Mouse (Mus musculus) ES-E14 (cell line): ENCODE measurements around the gene 1700102P08Rik. TPM values are rescaled to one million over a fixed set of nuclear protein-coding genes. Genes with fewer than 3 reads are reported as not detected.

Source experiments
- DNase-seq: peaks from one replicate; pipeline ENCODE4 v3.0.0-alpha.2; 2013; ENCODE audit warnings: low read depth, low spot score
- H3K27ac ChIP-seq: 2 replicates; pipeline ENCODE4 v1.5.1; 2012; ENCODE audit warnings: low read depth, mild to moderate bottlenecking, low read length, moderate library complexity, mixed read lengths; ENCODE audit not compliant: poor library complexity, insufficient read depth, severe bottlenecking
- H3K36me3 ChIP-seq: 2 replicates; pipeline ENCODE4 v1.6.1; 2012; ENCODE audit warnings: mild to moderate bottlenecking, low read length, moderate library complexity, mixed read lengths; ENCODE audit not compliant: control insufficient read depth, poor library complexity, insufficient read depth, severe bottlenecking
- H3K4me1 ChIP-seq, 2 experiments: fragments of 150-350 bp in 1 of 2; sonication (generic) in 1 of 2; 2 replicates each; pipeline ENCODE4 v1.6.1; 2012; ENCODE audit warnings: low read length in 2 of 2, mild to moderate bottlenecking in 1 of 2, mixed read lengths in 1 of 2; ENCODE audit not compliant: control insufficient read depth in 2 of 2, insufficient read depth in 2 of 2, poor library complexity in 1 of 2
- H3K4me3 ChIP-seq, 2 experiments: fragments of 150-350 bp in 1 of 2; sonication (generic) in 1 of 2; 2 replicates each; pipeline ENCODE4 v1.5.1; 2012; ENCODE audit warnings: low read length in 2 of 2, low read depth in 1 of 2, mild to moderate bottlenecking in 1 of 2, mixed read lengths in 1 of 2; ENCODE audit not compliant: insufficient read depth in 1 of 2, poor library complexity in 1 of 2, severe bottlenecking in 1 of 2
- H3K9ac ChIP-seq: 2 replicates; pipeline ENCODE4 v1.6.1; 2012; ENCODE audit warnings: low read depth, mild to moderate bottlenecking, low read length, mixed read lengths; ENCODE audit not compliant: poor library complexity, insufficient read depth, severe bottlenecking
- H3K9me3 ChIP-seq: fragments of 150-350 bp; sonication (generic); 2 replicates; pipeline ENCODE4 v1.6.1; 2012; ENCODE audit warnings: low read depth, mild to moderate bottlenecking, low read length; ENCODE audit not compliant: control insufficient read depth, insufficient read depth
- CHD2 ChIP-seq: IDR thresholded peaks from 2 replicates; pipeline ENCODE4 v1.6.1; 2014; ENCODE audit warnings: mild to moderate bottlenecking, low read depth, low read length, inconsistent platforms
- HCFC1 ChIP-seq: IDR thresholded peaks from 2 replicates; pipeline ENCODE4 v1.6.1; 2012; ENCODE audit warnings: low read length, inconsistent platforms, borderline replicate concordance; ENCODE audit not compliant: insufficient read depth
- MAFK ChIP-seq: IDR thresholded peaks from 2 replicates; pipeline ENCODE4 v1.6.1; 2014; ENCODE audit warnings: mild to moderate bottlenecking, low read depth, low read length, inconsistent platforms; ENCODE audit not compliant: insufficient read depth
- ZC3H11A ChIP-seq: IDR thresholded peaks from 2 replicates; pipeline ENCODE4 v1.6.1; 2012; ENCODE audit warnings: low read depth, mild to moderate bottlenecking, inconsistent platforms, low read length, borderline replicate concordance
- ZNF384 ChIP-seq: IDR thresholded peaks from 2 replicates; pipeline ENCODE4 v1.6.1; 2012; ENCODE audit warnings: low read depth, low read length, inconsistent platforms
- in situ Hi-C, 2 experiments: fragments of 600-800 bp; cut with MboI; formaldehyde crosslinking; loops; one replicate each; pipeline ENCODE4 v1.15.1; 2025; ENCODE audit warnings: low sequenced_read_pairs in 2 of 2, inconsistent platforms in 1 of 2; ENCODE audit not compliant: unreplicated experiment in 2 of 2
- total RNA-seq: library from RNA; depleted of rRNA; stranded (reverse); fragments of 300-350 nt; gene quantifications from 2 replicates; pipeline ENCODE4 v1.2.3, GENCODE M21; 2012

Gene 1700102P08Rik
- total RNA-seq, 1 experiment = 1.5 TPM

GRCm38 (mm10) chr9:108388601-108389000, 4.0 kb upstream of the 1700102P08Rik start:
- Histone ChIP-seq H3K9me3 (no peaks in the 10 kb centered on the region), H3K4me1 (peaks cover 2 to 18% of the 10 kb centered on the region in 2 experiments; a peak in 3 of 4 replicates), H3K36me3 (peaks cover 21% of the 10 kb centered on the region), H3K27ac (no peak overlapping the region), H3K9ac (no peak overlapping the region), H3K4me3 (no peak overlapping the region)
- no peak for DNase-seq
- no peak for TF ChIP-seq MAFK
- no peak for TF ChIP-seq HCFC1
- TF ChIP-seq ZNF384 = no peak
- no peak for TF ChIP-seq ZC3H11A
- no peak for TF ChIP-seq CHD2
- in situ Hi-C loops = no loop called here

DNA sequence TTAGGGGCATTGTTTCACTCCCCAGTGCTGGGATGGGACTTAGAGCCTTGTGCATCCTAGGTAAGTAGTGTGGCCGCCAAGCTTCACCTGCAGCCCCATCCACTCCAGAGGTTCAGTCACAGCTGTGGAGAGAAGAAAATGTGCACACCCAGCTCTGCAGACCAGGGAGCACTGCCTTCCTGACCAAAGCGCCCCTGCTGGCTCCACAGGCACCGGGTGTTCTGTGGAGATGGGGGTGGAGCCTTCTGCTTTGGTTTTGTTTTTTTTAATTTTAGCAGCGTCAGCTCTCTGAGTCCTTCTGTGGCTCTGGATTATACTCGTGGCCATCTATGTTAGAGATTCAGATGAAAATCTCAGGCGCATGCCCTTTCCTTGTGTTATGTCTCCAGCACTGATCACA, 3.4 kb upstream of the 1700102P08Rik start:
- no peak overlapping the region for H3K4me3 ChIP-seq
- peaks cover 19% of the 10 kb centered on the region for H3K36me3 ChIP-seq
- no peak overlapping the region for H3K27ac ChIP-seq
- peaks cover 2 to 17% of the 10 kb centered on the region in 2 experiments; a peak in 3 of 4 replicates for H3K4me1 ChIP-seq
- no peak overlapping the region for H3K9ac ChIP-seq
- TF ChIP-seq ZC3H11A = no peak
- TF ChIP-seq HCFC1 = no peak
- TF ChIP-seq CHD2 = no peak
- no peak for TF ChIP-seq MAFK
- H3K9me3 ChIP-seq = no peaks in the 10 kb centered on the region
- in situ Hi-C loops = no loop called here
- no peak for DNase-seq

- H3K27ac ChIP-seq = no peak overlapping the region
- TF ChIP-seq HCFC1 (no peak), ZNF384 (no peak), ZC3H11A (no peak), CHD2 (no peak), MAFK (no peak)
- no peaks in the 10 kb centered on the region for H3K9me3 ChIP-seq
- DNase-seq = no peak
- H3K9ac ChIP-seq = no peak overlapping the region
- peaks cover under 1% of the 10 kb centered on the region; the same call in 1 of the 2 replicates for H3K36me3 ChIP-seq
- in situ Hi-C loops = no loop called here
- H3K4me3 ChIP-seq = no peak overlapping the region
- peaks cover 2 to 8% of the 10 kb centered on the region in 2 experiments; a peak in 3 of 4 replicates for H3K4me1 ChIP-seq
These were observed 1.6 kb downstream of the 1700102P08Rik start for GRCm38 (mm10) chr9:108394191-108394590.

DNA sequence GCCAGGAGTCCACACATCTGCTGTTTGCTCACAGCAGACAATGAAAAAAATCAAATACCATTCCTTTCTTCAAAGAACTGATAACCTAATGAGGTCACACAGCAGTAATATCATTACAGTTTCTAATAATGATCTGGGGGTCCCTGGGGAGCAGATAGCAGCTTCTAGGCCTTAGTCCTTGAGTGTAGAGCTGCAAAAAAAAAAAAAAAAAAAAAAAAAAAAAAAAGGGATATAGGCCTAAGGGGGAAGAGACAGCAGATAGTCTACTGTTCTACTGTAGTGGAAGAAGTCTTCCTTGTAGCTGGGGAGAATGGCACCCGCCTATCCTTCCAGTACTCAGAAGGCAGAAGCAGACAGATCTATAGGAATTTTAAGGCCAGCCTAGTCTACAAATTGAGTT, 2.8 kb downstream of the 1700102P08Rik start:
- Histone ChIP-seq H3K9me3 (no peaks in the 10 kb centered on the region), H3K9ac (no peak overlapping the region), H3K4me3 (no peak overlapping the region), H3K4me1 (peaks cover 2 to 8% of the 10 kb centered on the region in 2 experiments; a peak in 3 of 4 replicates), H3K27ac (no peak overlapping the region), H3K36me3 (no peaks in the 10 kb centered on the region; the same call in 1 of the 2 replicates)
- TF ChIP-seq MAFK (no peak), ZNF384 (peak; percentile 47; the same call in 1 of the 2 replicates)
- in situ Hi-C loops = no loop called here
- no peak for DNase-seq

DNA sequence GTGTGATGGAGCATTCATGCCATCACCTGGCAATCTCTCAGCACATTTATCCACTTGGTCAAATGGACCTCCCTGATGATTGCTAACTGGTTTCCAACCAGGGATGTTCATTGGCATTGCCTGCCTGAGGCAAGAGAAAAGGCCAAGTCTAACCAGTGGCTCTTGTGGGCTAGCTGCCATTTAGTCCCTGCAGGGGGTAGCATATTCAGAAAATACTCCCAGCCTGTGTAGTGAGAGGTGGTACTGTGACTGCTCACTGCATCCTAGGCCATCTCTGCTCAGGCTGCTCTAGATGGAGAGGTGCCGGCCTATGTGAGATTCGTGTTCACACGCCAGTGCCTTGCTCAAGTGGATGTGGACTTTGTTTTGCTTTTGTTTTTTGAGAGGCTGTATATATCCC, 5.7 kb downstream of the 1700102P08Rik start:
- no peak for TF ChIP-seq HCFC1
- TF ChIP-seq ZC3H11A = no peak
- no peak for TF ChIP-seq MAFK
- TF ChIP-seq ZNF384 = no peak
- no peak for TF ChIP-seq CHD2
- in situ Hi-C loops = no loop called here
- Histone ChIP-seq H3K4me3 (no peak overlapping the region), H3K4me1 (no peaks in the 10 kb centered on the region), H3K27ac (no peak overlapping the region), H3K36me3 (no peaks in the 10 kb centered on the region), H3K9me3 (no peaks in the 10 kb centered on the region), H3K9ac (no peak overlapping the region)
- DNase-seq = no peak
